Mouse (Mus musculus) spleen, adult 2 months (tissue): Measurements from ENCODE around the gene Snx29. TPM values are rescaled to one million over a fixed set of nuclear protein-coding genes. Genes with fewer than 3 reads are reported as not detected.

Source experiments
- DNase-seq, 2 experiments: peaks; one replicate each; pipeline versions ENCODE4 v3.0.0 to v3.0.0-alpha.2; 2012 to 2021; ENCODE audit warnings: low spot score in 2 of 2, low read depth in 1 of 2
- H3K27ac ChIP-seq: fragments of 200-500 bp; 2 replicates; pipeline ENCODE4 v1.5.1; 2012; ENCODE audit warnings: low read length, inconsistent platforms; ENCODE audit not compliant: insufficient read depth
- H3K27me3 ChIP-seq: fragments of 200-500 bp; 2 replicates; pipeline ENCODE4 v1.6.1; 2012; ENCODE audit warnings: mild to moderate bottlenecking, moderate library complexity, low read length, inconsistent platforms; ENCODE audit not compliant: control insufficient read depth, insufficient read depth
- H3K36me3 ChIP-seq: fragments of 200-500 bp; 2 replicates; pipeline ENCODE4 v1.6.1; 2012; ENCODE audit warnings: mild to moderate bottlenecking, low read length, inconsistent platforms; ENCODE audit not compliant: control insufficient read depth, insufficient read depth
- H3K4me1 ChIP-seq: fragments of 200-500 bp; 2 replicates; pipeline ENCODE4 v1.6.1; 2011; ENCODE audit warnings: inconsistent platforms; ENCODE audit not compliant: control insufficient read depth, insufficient read depth, insufficient read length
- H3K4me3 ChIP-seq: fragments of 200-500 bp; 2 replicates; pipeline ENCODE4 v1.5.1; 2011; ENCODE audit warnings: mild to moderate bottlenecking, inconsistent platforms; ENCODE audit not compliant: insufficient read depth, insufficient read length; ENCODE audit errors: extremely low read depth
- CTCF ChIP-seq: fragments of 200-500 bp; IDR thresholded peaks from 2 replicates; pipeline ENCODE4 v1.5.1; 2011; ENCODE audit warnings: mild to moderate bottlenecking, inconsistent platforms; ENCODE audit not compliant: insufficient read depth, insufficient read length, insufficient replicate concordance; ENCODE audit errors: extremely low read depth
- POLR2A ChIP-seq: fragments of 200-500 bp; IDR thresholded peaks from 2 replicates; pipeline ENCODE4 v1.6.1; 2011; ENCODE audit warnings: low read depth, low read length, inconsistent platforms
- WGBS: fragments of 180-500 bp; shearing (Covaris S2); methylation state at CpG from one replicate; pipeline ENCODE4 v1.1.7; 2018; 5-methylcytosine and 5-hydroxymethylcytosine counted together
- polyA plus RNA-seq: library from polyadenylated mRNA; depleted of rRNA; stranded (reverse); fragments of >200 nt; gene quantifications from 2 replicates; pipeline ENCODE4 v1.2.3, GENCODE M21; 2012

Gene Snx29
- polyA plus RNA-seq, 1 experiment, result 13.6 TPM

DNA sequence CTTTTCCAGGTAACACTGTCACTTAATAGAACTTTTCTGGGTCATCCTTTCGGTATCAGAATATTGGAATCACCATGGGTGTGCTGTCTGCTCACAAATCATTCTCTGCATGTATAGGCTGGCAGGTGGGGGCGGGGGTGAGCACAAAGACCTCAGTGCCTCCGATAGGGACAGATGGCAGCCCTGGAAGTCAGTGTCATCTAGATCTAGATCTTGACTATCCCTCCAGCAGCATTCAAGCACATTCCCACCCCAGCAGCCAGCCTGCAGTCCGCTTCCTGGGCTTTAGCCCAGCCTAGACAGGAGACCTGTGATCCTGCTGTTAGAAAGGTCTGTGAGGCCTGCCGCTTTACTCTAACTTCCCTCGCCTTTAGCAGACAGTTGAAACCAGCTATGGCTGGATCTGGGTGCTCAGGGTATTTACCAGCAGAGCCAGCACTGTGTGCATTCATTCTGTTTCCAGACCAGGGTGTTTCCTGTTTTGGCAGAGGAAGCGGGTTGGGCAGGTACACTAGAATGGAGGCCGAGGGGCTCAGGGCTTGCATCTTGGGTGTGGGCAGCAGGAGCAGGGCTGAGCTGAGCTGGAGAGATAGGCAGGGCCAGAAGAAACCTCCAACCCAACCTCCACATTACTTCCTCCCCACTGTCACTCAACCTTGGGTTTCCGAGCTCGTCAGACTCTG, 203.5 kb downstream of the Snx29 start:
- TF ChIP-seq CTCF, result no peak
- no peak for TF ChIP-seq POLR2A
- Histone ChIP-seq H3K4me3 (no peak overlapping the region), H3K36me3 (peaks cover 4% of the 10 kb centered on the region), H3K4me1 (peaks cover 11% of the 10 kb centered on the region), H3K27me3 (no peaks in the 10 kb centered on the region), H3K27ac (peak overlapping the region; percentile 57)
- peak in 1 of 2 experiments; percentile 11 for DNase-seq
- 36% methylated on average over 10 of the region's 10 CpGs for WGBS

DNA sequence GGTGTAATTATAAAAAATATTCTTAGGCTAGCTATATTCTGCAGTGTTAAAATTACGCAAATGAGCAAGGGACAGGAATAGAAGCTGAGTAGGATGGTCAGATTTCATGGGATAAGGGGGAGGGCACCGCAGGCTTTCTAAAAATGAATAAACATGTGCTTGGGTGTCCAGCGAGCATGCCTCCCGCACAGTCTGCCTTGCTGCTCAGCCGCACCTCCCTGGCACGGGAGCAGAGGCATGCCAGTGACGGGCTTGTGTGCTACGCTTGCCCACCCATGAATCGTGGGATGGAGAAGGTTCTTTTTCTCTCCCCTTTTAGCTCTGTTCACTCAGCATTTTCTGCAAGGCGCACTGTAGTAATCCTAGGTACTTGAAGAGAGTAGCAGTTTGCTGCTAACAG, 204.3 kb downstream of the Snx29 start:
- DNase-seq, result no peak
- WGBS, result 84% methylated on average over 10 of the region's 10 CpGs
- Histone ChIP-seq H3K36me3 (peaks cover 5% of the 10 kb centered on the region), H3K27me3 (no peaks in the 10 kb centered on the region), H3K4me1 (peaks cover 11% of the 10 kb centered on the region), H3K4me3 (no peak overlapping the region), H3K27ac (no peak overlapping the region)
- TF ChIP-seq POLR2A (no peak), CTCF (no peak)

DNA sequence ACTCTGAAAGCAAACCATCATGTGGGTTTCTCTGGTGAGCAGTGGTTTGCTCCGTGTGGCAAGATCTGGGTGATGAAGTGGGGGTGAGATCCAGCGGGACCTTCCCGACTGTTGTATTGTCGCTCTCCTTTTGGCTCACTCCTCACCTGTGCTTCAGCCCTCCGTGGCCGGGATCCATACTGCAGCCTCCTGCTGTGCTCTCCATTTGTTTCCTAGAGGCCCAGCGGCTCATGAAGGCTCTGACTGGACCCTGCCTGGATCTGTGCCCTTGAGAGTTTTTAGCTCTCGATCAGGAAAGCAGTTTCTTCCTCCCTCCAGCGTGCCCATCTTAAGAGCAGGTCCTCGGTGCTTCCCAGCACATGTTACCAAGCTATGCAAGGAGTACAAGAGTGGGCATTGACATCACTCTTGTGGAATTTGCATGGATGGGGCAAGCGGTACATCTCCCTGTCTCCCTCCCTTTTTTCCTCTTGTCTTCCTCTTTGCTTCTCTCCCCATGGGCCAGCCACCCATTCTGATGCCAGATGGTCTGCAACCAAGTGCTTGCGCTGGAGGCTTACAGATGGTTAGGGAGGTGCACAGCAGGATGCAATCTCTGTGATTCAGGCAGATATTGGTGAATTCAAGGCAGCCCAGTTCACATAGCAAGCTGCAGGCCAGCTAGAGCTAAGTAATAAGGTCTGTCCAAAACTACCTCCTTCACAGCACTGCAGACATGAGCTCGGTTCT, 207.9 kb downstream of the Snx29 start:
- Histone ChIP-seq H3K27me3 (no peaks in the 10 kb centered on the region), H3K4me1 (peaks cover 11% of the 10 kb centered on the region), H3K4me3 (no peak overlapping the region), H3K27ac (no peak overlapping the region), H3K36me3 (peaks cover 9% of the 10 kb centered on the region)
- no peak for DNase-seq
- 92% methylated on average over 13 of the region's 13 CpGs for WGBS
- TF ChIP-seq CTCF, result no peak
- no peak for TF ChIP-seq POLR2A

DNA sequence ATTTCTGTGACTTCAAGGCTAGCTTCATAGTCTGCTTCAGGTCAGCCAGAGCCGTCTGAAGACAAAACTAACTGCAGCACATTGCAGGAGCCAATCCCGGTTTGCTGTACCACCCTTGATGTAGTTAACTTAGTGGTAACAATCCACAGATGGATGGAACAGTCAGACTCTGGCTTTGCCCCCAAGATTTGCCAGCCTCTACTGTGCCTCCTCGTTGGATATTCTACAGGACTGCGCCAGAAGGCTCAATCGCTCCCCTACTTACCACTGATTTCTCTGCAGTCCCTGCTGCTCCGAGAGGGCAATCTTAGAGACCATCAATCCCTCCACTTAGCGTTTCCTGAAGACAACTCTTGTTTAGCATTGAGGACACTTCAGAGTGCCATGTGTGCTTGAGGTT, 208.7 kb downstream of the Snx29 start:
- no peak overlapping the region for H3K27ac ChIP-seq
- 92% methylated on average over 7 of the region's 7 CpGs for WGBS
- no peaks in the 10 kb centered on the region for H3K27me3 ChIP-seq
- H3K4me3 ChIP-seq, result no peak overlapping the region
- TF ChIP-seq CTCF (no peak), POLR2A (no peak)
- no peak for DNase-seq
- H3K4me1 ChIP-seq, result peaks cover 11% of the 10 kb centered on the region
- peaks cover 9% of the 10 kb centered on the region for H3K36me3 ChIP-seq

DNA sequence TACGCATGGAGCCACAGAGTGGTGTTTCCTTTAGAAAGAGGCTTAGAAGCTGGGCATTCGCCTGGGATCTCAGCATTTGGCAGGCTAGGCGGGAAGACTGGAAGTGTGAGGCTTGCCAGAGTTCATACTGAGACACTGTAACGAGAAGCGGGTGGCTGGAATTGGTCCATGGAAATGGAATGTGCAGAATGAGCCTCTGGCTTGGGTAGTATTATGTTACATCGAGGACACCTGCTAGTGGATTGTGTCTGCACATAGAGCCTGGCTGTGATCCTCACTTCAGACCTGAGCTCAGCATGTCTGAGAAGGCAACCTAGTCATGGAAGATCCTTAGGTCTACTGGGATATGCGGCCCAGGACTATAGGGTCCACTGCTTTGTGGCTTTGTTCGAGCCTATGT, 209.9 kb downstream of the Snx29 start:
- Histone ChIP-seq H3K4me1 (peaks cover 8% of the 10 kb centered on the region; the same call in 1 of the 2 replicates), H3K4me3 (no peak overlapping the region), H3K27ac (no peak overlapping the region), H3K27me3 (no peaks in the 10 kb centered on the region), H3K36me3 (peaks cover 9% of the 10 kb centered on the region)
- no peak for TF ChIP-seq POLR2A
- no peak for TF ChIP-seq CTCF
- DNase-seq, result no peak
- WGBS, result 87% methylated on average over 8 of the region's 8 CpGs

DNA sequence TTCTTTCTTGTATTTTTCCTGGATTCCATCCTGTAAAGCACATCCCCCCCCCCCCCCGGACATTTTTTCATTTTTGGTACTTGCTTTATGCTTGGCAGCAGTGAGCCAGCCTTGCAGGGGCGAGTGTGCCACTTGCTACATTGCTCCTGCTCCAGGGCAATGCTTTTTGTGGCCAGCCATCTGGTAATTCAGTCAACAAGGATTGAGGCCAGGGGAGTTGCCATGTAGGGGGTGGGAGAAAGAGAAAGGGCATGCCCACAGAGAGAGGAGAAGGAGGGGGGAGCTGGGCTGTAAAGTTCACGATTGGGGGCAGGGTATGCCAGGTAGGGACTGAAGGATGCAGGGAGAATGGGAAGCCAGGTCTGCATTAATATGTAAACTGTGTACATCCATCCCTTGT, 210.7 kb downstream of the Snx29 start:
- TF ChIP-seq POLR2A (no peak), CTCF (no peak)
- Histone ChIP-seq H3K27me3 (no peaks in the 10 kb centered on the region), H3K36me3 (peaks cover 9% of the 10 kb centered on the region), H3K27ac (no peak overlapping the region), H3K4me3 (no peak overlapping the region), H3K4me1 (peaks cover 4% of the 10 kb centered on the region; the same call in 1 of the 2 replicates)
- WGBS, result 90% methylated on average over 3 of the region's 3 CpGs
- no peak for DNase-seq

DNA sequence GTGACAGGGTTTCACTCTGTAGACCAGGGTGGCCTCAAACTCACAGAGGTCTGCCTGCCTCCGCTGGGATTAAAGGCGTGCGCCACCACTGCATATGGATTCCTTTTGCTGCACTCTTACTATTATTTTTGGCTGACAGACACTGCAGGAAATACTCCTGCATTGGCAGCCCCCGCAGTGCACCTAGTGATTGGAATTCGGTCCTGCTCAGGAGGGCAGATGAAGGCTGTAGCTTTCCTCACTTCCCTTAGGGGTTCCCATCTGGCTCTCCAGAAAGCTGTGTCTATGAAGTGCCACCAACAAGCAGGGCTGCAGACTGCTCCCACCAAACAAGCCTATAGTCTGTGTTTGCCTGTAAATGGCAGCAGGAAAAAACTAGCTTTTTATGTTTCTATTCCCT, 215.0 kb downstream of the Snx29 start:
- H3K27ac ChIP-seq, result no peak overlapping the region
- WGBS, result 98% methylated on average over 5 of the region's 5 CpGs

More for the DNA sequence above, 215.0 kb downstream of the Snx29 start:
- H3K27me3 ChIP-seq, result no peaks in the 10 kb centered on the region
- H3K36me3 ChIP-seq, result peaks cover 7% of the 10 kb centered on the region
- no peak for DNase-seq
- H3K4me1 ChIP-seq, result no peaks in the 10 kb centered on the region
- H3K4me3 ChIP-seq, result no peak overlapping the region
- TF ChIP-seq POLR2A (no peak), CTCF (no peak)
